Mouse (Mus musculus): Measurements from ENCODE around the gene Ankrd35.

DNA sequence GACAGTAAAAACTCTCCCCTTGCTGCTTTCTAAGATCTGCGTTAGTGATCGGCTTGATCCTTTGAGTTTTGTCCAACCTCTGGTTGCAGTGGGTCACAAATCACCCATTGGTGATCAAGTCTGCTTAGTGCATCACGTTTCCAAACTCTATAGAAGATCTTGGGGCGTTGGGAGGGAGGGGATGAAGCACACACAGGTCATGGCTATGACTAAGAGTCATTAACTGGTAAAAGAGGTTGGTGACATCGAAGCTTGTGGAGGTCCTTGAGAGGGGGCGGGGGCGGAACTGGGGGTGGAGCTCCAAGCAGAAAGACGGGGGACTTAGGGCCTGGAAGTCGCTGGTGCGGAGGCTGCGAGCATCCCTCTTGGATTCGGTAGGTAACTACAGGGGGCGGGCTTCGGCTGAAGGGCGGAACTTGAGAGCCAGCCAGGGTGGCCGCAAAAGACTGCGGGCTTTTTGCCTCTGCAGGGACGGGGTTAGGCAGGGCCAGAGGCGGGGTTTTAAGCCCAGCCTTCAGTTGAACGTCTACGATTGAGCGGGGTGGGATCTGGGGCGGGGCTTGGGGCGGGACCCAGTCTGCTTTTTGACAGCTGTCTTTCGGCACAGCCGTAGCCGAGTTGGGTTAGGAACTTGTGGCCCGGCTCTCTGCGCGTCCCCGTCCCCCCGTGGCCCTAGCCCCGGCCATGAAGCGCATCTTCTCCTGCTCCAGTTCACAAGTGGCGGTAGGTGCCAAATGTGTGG lies at the start of gene Ankrd35:
- no peak for TF ChIP-seq GATA1 (IDR thresholded peaks at IDR 0.05; ENCODE audit: borderline replicate concordance, low read length)
- no peak for TF ChIP-seq FLI1 (IDR thresholded peaks at IDR 0.05; ENCODE audit: low read length)
